Mouse (Mus musculus) lung, embryonic 16.5 days (tissue): ENCODE data around the gene Pou3f1. TPM values are rescaled to one million over a fixed set of nuclear protein-coding genes. Genes with fewer than 3 reads are reported as not detected.

ENCODE experiments used
- ATAC-seq: fragments of 200-750 bp; cut with Nextera tagmentation; 2 replicates; pipeline ENCODE4 v1.8.0; 2017; ENCODE audit warnings: low read depth, mild to moderate bottlenecking, moderate library complexity
- H3K27ac ChIP-seq: fragments of 300-500 bp; sonication (generic); 2 replicates; pipeline ENCODE4 v1.5.1; 2014; ENCODE audit warnings: mild to moderate bottlenecking, control low read depth, low read length
- H3K27me3 ChIP-seq: fragments of 300-500 bp; sonication (generic); 2 replicates; pipeline ENCODE4 v1.6.1; 2014; ENCODE audit warnings: low read depth, low read length, mixed read lengths; ENCODE audit not compliant: control insufficient read depth, insufficient read depth
- H3K36me3 ChIP-seq: fragments of 300-500 bp; sonication (generic); 2 replicates; pipeline ENCODE4 v1.6.1; 2014; ENCODE audit warnings: low read length; ENCODE audit not compliant: control insufficient read depth, insufficient read depth
- H3K4me1 ChIP-seq: fragments of 300-500 bp; sonication (generic); replicated peaks from 2 replicates; pipeline ENCODE4 v1.6.1; 2014; ENCODE audit warnings: low read length, mixed read lengths; ENCODE audit not compliant: control insufficient read depth, insufficient read depth
- H3K4me2 ChIP-seq: fragments of 300-500 bp; sonication (generic); 2 replicates; pipeline ENCODE4 v1.6.1; 2014; ENCODE audit warnings: low read depth, low read length, control low read depth
- H3K4me3 ChIP-seq: fragments of 300-500 bp; sonication (generic); 2 replicates; pipeline ENCODE4 v1.5.1; 2014; ENCODE audit warnings: mild to moderate bottlenecking, low read length, control low read depth
- H3K9ac ChIP-seq: fragments of 300-500 bp; sonication (generic); 2 replicates; pipeline ENCODE4 v1.6.1; 2014; ENCODE audit warnings: low read length, control low read depth
- H3K9me3 ChIP-seq: fragments of 300-500 bp; sonication (generic); 2 replicates; pipeline ENCODE4 v1.6.1; 2016; ENCODE audit warnings: low read length; ENCODE audit not compliant: control insufficient read depth
- WGBS: fragments of 180-500 bp; shearing (Covaris S2); extraction: QIAGEN DNeasy Blood & Tissue Kit; methylation state at CpG from one replicate; pipeline ENCODE4 v1.1.7; 2014; 5-methylcytosine and 5-hydroxymethylcytosine counted together
- polyA plus RNA-seq: library from polyadenylated mRNA; unstranded; fragments of >200 nt; fragmentation: Nextera tagmentation; extraction: Ambion mirVana; gene quantifications from 2 replicates; pipeline ENCODE4 v1.2.1, GENCODE M21; 2015

Gene Pou3f1
- polyA plus RNA-seq, 1 experiment from 2014 or later = 0.06 TPM

DNA sequence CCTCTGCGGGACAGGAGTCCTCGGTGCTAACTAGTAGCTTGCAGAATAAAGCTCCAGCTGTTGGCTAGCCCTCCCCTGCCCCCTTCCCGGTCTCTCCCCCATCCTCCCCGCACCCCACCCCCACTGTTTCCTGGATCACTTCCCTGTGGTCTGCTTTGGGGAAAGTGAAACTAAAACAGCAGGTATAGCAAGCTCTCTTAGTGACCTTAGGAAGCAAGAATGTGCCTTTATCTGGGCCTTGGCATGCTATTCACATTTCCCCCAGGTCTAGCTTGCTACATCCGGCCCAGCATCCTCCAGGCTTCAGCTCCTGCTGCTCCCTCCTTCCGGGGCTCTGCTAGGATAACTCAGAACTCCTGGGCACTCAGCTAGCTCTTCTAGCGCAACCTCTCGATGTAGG, 10.0 kb upstream of the Pou3f1 start:
- Histone ChIP-seq H3K27me3 (peaks cover 2% of the 10 kb centered on the region; the same call in 1 of the 2 replicates), H3K4me3 (peak overlapping the region; percentile 29), H3K9me3 (no peaks in the 10 kb centered on the region), H3K9ac (peak overlapping the region; percentile 2; the same call in 1 of the 2 replicates), H3K27ac (no peak overlapping the region), H3K36me3 (no peaks in the 10 kb centered on the region), H3K4me1 (peaks cover 7% of the 10 kb centered on the region), H3K4me2 (peak overlapping the region; percentile 42)
- ATAC-seq = peak; percentile 63
- WGBS = 8% methylated on average over 8 of the region's 8 CpGs

DNA sequence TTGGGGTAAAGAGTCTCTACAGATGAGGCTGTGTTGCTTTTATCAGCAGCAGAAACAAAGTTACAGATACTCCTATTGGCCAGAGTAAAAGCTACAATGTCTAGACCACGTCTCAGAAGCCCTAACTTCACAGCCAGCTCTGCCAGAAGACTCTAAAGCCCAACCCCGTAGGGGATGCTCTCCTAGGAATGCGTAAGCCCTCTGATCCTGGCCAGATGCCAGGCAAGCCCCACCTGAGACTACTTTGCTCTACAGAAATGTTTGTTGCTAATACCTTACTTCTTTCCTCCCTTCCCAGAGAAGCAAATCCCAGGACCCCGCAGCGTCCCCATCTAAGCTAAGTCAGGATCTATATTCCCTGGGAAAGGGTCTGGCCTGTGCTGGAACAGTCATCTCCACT, 8.7 kb upstream of the Pou3f1 start:
- peaks cover 4% of the 10 kb centered on the region; the same call in 1 of the 2 replicates for H3K27me3 ChIP-seq
- no peak overlapping the region for H3K4me2 ChIP-seq
- peaks cover 7% of the 10 kb centered on the region for H3K4me1 ChIP-seq
- 35% methylated on average over 5 of the region's 5 CpGs for whole genome bisulfite sequencing
- H3K4me3 ChIP-seq = no peak overlapping the region
- H3K27ac ChIP-seq = no peak overlapping the region
- no peak for ATAC-seq
- no peaks in the 10 kb centered on the region for H3K36me3 ChIP-seq
- H3K9ac ChIP-seq = no peak overlapping the region
- H3K9me3 ChIP-seq = no peaks in the 10 kb centered on the region

- Histone ChIP-seq H3K27ac (no peak overlapping the region), H3K9ac (no peak overlapping the region), H3K9me3 (no peaks in the 10 kb centered on the region), H3K4me1 (peaks cover 12% of the 10 kb centered on the region), H3K4me2 (no peak overlapping the region), H3K27me3 (peaks cover 48% of the 10 kb centered on the region), H3K36me3 (no peaks in the 10 kb centered on the region), H3K4me3 (no peak overlapping the region)
- ATAC-seq = no peak
- WGBS = 5% methylated on average over 9 of the region's 9 CpGs
These were observed 3.7 kb upstream of the Pou3f1 start for GRCm38 (mm10) chr4:124652886-124653285.

GRCm38 (mm10) chr4:124656854-124657650, 445 bp downstream of the Pou3f1 start:
- Histone ChIP-seq H3K4me3 (peak overlapping the region; percentile 66), H3K4me1 (peaks cover 21% of the 10 kb centered on the region), H3K9ac (peak overlapping the region; percentile 53), H3K36me3 (no peaks in the 10 kb centered on the region), H3K27ac (no peak overlapping the region), H3K4me2 (peak overlapping the region; percentile 99), H3K27me3 (peaks cover 86% of the 10 kb centered on the region), H3K9me3 (no peaks in the 10 kb centered on the region)
- WGBS = under 1% methylated on average over 66 of the region's 92 CpGs
- ATAC-seq = peak; percentile 94

DNA sequence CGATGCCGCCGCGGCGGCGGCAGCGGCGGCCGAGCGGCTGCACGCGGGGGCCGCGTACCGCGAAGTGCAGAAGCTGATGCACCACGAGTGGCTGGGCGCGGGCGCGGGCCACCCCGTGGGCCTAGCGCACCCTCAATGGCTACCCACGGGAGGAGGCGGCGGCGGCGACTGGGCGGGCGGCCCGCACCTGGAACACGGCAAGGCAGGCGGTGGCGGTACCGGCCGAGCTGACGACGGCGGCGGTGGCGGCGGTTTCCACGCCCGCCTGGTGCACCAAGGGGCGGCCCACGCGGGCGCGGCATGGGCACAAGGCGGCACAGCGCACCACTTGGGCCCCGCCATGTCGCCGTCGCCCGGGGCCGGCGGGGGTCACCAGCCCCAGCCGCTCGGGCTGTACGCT, 1.2 kb downstream of the Pou3f1 start:
- peak overlapping the region; percentile 66 for H3K4me3 ChIP-seq
- no peaks in the 10 kb centered on the region for H3K36me3 ChIP-seq
- WGBS = under 1% methylated on average over 30 of the region's 61 CpGs
- H3K9me3 ChIP-seq = no peaks in the 10 kb centered on the region
- H3K27ac ChIP-seq = no peak overlapping the region
- H3K4me2 ChIP-seq = peak overlapping the region; percentile 99
- ATAC-seq = peak; percentile 7
- peaks cover 21% of the 10 kb centered on the region for H3K4me1 ChIP-seq
- H3K9ac ChIP-seq = 0 out of 2 replicates have a peak overlapping the region, but pooled peaks have one; percentile 24
- H3K27me3 ChIP-seq = peaks cover 92% of the 10 kb centered on the region

DNA sequence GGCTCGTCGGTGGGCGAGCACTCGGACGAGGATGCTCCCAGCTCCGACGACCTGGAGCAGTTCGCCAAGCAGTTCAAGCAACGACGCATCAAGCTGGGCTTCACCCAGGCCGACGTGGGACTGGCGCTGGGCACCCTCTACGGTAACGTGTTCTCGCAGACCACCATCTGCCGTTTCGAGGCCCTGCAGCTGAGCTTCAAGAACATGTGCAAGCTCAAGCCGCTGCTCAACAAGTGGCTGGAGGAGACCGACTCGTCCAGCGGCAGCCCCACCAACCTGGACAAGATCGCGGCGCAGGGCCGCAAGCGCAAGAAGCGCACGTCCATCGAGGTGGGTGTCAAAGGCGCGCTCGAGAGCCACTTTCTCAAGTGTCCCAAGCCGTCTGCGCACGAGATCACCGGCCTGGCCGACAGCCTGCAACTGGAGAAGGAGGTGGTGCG, 1.8 kb downstream of the Pou3f1 start:
- Histone ChIP-seq H3K36me3 (no peaks in the 10 kb centered on the region), H3K4me2 (no peak overlapping the region)

DNA sequence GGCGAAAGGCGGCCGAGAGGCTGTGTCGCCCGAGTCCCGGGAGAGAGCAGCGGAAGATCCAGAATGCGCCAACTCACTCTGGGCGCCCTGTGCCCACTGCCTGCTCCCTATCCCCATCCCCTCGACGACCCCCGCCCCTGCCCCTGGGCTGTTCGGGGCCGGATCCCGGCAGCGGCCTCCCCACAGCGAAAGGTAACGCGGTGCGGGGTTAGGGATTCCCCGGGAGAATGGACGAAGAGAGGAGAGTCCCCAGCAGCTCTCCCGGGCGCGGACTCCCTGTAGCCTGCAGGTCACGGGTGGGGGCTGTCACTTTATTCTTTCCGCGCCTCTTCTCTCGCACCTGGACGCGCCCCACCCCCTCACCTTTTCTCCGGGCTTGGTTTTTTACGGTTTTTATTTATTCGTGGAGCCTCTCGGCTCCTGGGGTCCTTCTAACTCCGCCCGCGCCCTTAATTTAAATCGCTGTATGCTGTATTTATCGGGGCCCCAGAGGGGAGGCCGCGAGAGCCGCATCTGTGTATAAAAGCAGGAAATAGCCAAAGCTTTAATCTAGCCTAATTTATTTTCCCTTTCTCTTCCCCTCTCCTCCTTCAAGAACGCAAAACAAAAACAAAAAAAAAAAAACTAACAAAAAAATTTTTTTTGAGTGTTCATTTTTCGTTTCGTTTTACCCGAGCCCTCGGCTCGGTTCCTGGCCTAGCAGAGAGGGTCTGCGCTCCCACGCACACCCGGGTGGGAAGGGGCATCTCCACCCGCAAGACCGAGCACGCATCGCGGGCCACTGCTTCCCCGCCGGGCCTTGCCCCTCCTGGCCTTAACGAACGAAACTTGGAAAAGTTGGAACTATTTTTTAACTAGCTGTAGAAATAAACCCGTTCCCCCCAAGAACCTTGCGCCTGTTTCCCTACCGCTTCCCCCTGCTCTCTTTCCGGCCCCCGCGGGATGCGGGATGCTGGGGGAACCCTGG, 2.9 kb downstream of the Pou3f1 start:
- peak overlapping the region; percentile 22 for H3K4me3 ChIP-seq
- H3K27ac ChIP-seq = no peak overlapping the region
- WGBS = 2% methylated on average over 68 of the region's 68 CpGs
- ATAC-seq = no peak
- H3K27me3 ChIP-seq = peaks cover 94% of the 10 kb centered on the region
- no peaks in the 10 kb centered on the region for H3K9me3 ChIP-seq
- H3K36me3 ChIP-seq = no peaks in the 10 kb centered on the region
- no peak overlapping the region for H3K9ac ChIP-seq
- peaks cover 21% of the 10 kb centered on the region for H3K4me1 ChIP-seq
- peak overlapping the region; percentile 36 for H3K4me2 ChIP-seq

More for the DNA sequence above, 1.8 kb downstream of the Pou3f1 start:
- H3K27ac ChIP-seq = no peak overlapping the region
- no peak overlapping the region for H3K9ac ChIP-seq
- no peak for ATAC-seq
- peaks cover 95% of the 10 kb centered on the region for H3K27me3 ChIP-seq
- H3K4me1 ChIP-seq = peaks cover 21% of the 10 kb centered on the region
- H3K9me3 ChIP-seq = no peaks in the 10 kb centered on the region
- H3K4me3 ChIP-seq = no peak overlapping the region; the same call in 1 of the 2 replicates
- WGBS = under 1% methylated on average over 39 of the region's 39 CpGs

DNA sequence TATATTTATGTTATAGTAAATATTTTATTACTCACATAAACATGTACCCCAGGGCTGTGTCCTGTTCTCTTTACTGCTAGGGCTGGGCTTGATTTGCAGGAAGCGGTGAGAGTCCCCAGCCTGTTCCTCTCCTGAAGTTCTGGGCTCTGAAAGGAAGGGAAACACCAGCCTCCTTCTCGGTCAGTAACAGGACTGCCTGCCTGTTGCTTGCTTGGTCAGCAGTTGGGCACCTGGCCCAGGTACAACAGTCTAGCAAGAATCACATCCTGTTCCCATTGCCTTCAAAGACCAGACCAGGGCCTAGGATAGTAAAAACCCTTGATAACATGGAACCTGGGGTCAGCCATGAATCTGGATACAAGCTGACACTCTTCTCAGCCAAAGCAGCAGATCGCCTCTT, 4.0 kb downstream of the Pou3f1 start:
- Histone ChIP-seq H3K4me2 (no peak overlapping the region), H3K4me3 (no peak overlapping the region), H3K9ac (no peak overlapping the region), H3K27ac (no peak overlapping the region), H3K36me3 (no peaks in the 10 kb centered on the region), H3K9me3 (no peaks in the 10 kb centered on the region), H3K4me1 (peaks cover 21% of the 10 kb centered on the region), H3K27me3 (peaks cover 86% of the 10 kb centered on the region)
- 59% methylated on average over 3 of the region's 3 CpGs for WGBS
- ATAC-seq = no peak

- 38% methylated on average over 3 of the region's 3 CpGs for whole genome bisulfite sequencing
- Histone ChIP-seq H3K4me2 (no peak overlapping the region), H3K27me3 (peaks cover 68% of the 10 kb centered on the region), H3K4me1 (peaks cover 7% of the 10 kb centered on the region), H3K9me3 (no peaks in the 10 kb centered on the region), H3K36me3 (no peaks in the 10 kb centered on the region), H3K27ac (no peak overlapping the region), H3K9ac (no peak overlapping the region), H3K4me3 (no peak overlapping the region)
- ATAC-seq = no peak
These were observed 6.4 kb downstream of the Pou3f1 start for GRCm38 (mm10) chr4:124663034-124663433.
